ENCODE assay signal across 9 mouse cellular contexts in genomic region chr11:113439328-113440030, GRCm38 (mm10).
A peak's percentile ranks its signal among the peaks of the same experiment; 100 is the strongest.
DNase-seq lines count a peak whose midpoint lies in the region; ATAC-seq lines count a peak whose summit lies in the region.
"Had no signal": no experiment of that assay in that cellular context is flagged by ENCODE, and none has a peak within 500 bp of the region (broad histone marks: within the 10 kb centered on the region; RNA-seq: fewer than 3 reads in every experiment).

No protein-coding gene starts in this region.

- ATAC-seq in embryonic facial prominence, embryonic 13.5 days (ENCODE audit: insufficient number of reproducible peaks, insufficient read depth, low FRiP score, low TSS enrichment, low read depth), result no peak
- ATAC-seq in midbrain, embryonic 12.5 days (ENCODE audit: low FRiP score, low read depth), result peak; percentile 95

- no peaks in the 10 kb centered on the region; the same call in 1 of the 2 replicates for H3K9me3 ChIP-seq in embryonic facial prominence, embryonic 13.5 days
- H3K9me3 ChIP-seq in midbrain, embryonic 12.5 days, result peaks cover 5% of the 10 kb centered on the region

- H3K4me2 ChIP-seq in embryonic facial prominence, embryonic 13.5 days, result no peak overlapping the region
- peak overlapping the region; percentile 23 for H3K4me2 ChIP-seq in midbrain, embryonic 12.5 days (replicated peaks)

- DNase-seq in brain, embryonic 18.5 days (ENCODE audit: low read depth, low spot score), result peak; percentile 45
- DNase-seq in layer of hippocampus, adult 11-12 months (ENCODE audit: low spot score), result peak; percentile 75
- DNase-seq in adrenal gland, postnatal 4 days (ENCODE audit: low spot score in 2 of 2), result no peak
- no peak for DNase-seq in cerebellum, adult 9-10 months
- no peak for DNase-seq in cerebellum, adult 11 months
- DNase-seq in heart, adult 9 months (ENCODE audit: low spot score in 2 of 2), result no peak

- H3K4me3 ChIP-seq in embryonic facial prominence, embryonic 13.5 days, result no peak overlapping the region
- no peak overlapping the region for H3K4me3 ChIP-seq in midbrain, embryonic 12.5 days

- peaks cover 24% of the 10 kb centered on the region for H3K4me1 ChIP-seq in embryonic facial prominence, embryonic 13.5 days
- H3K4me1 ChIP-seq in midbrain, embryonic 12.5 days, result peaks cover 32% of the 10 kb centered on the region

- H3K27ac ChIP-seq in embryonic facial prominence, embryonic 13.5 days, result peak overlapping the region; percentile 51; the same call in 1 of the 2 replicates
- peak overlapping the region; percentile 90 for H3K27ac ChIP-seq in midbrain, embryonic 12.5 days (replicated peaks)
- H3K27ac ChIP-seq: kidney, postnatal 0 days had no signal

- 0 out of 2 replicates have a peak, but pooled peaks cover 3% of the 10 kb centered on the region for H3K36me3 ChIP-seq in embryonic facial prominence, embryonic 13.5 days
- no peaks in the 10 kb centered on the region for H3K36me3 ChIP-seq in midbrain, embryonic 12.5 days

- no peaks in the 10 kb centered on the region for H3K27me3 ChIP-seq in embryonic facial prominence, embryonic 13.5 days
- H3K27me3 ChIP-seq in midbrain, embryonic 12.5 days, result peaks cover 91% of the 10 kb centered on the region

- peak overlapping the region; percentile 7; the same call in 1 of the 2 replicates for H3K9ac ChIP-seq in embryonic facial prominence, embryonic 13.5 days
- peak overlapping the region; percentile 53 for H3K9ac ChIP-seq in midbrain, embryonic 12.5 days (replicated peaks)

- WGBS in embryonic facial prominence, embryonic 13.5 days, result 50% methylated on average over 20 of the region's 20 CpGs
- WGBS in midbrain, embryonic 12.5 days, result 22% methylated on average over 20 of the region's 20 CpGs

Comparison
In these comparisons a context has a peak if more than half of its experiments do, and no peak if none do; other contexts are left out.
1. DNase-seq: peak in brain, embryonic 18.5 days (single experiment) and layer of hippocampus, adult 11-12 months (single experiment); none in adrenal gland, postnatal 4 days (0 of 2), cerebellum, adult 9-10 months (single experiment), cerebellum, adult 11 months (single experiment) and heart, adult 9 months (0 of 2).